Mouse (Mus musculus) hindbrain, embryonic 10.5 days (tissue): ENCODE data around the gene Rcc2. TPM values are rescaled to one million over a fixed set of nuclear protein-coding genes. Genes with fewer than 3 reads are reported as not detected.

Experiments
- DNase-seq: peaks from one replicate; pipeline ENCODE4 v3.0.0-alpha.2; 2017; ENCODE audit warnings: low spot score
- H3K27ac ChIP-seq: fragments of 300-500 bp; sonication (generic); 2 replicates; pipeline ENCODE4 v1.5.1; 2016; ENCODE audit warnings: mild to moderate bottlenecking, moderate library complexity
- H3K27me3 ChIP-seq: fragments of 300-500 bp; sonication (generic); 2 replicates; pipeline ENCODE4 v1.6.1; 2016; ENCODE audit warnings: mild to moderate bottlenecking; ENCODE audit not compliant: poor library complexity, insufficient read depth, severe bottlenecking
- H3K36me3 ChIP-seq: fragments of 300-500 bp; sonication (generic); 2 replicates; pipeline ENCODE4 v1.6.1; 2016; ENCODE audit warnings: mild to moderate bottlenecking, moderate library complexity
- H3K4me1 ChIP-seq: fragments of 300-500 bp; sonication (generic); replicated peaks from 2 replicates; pipeline ENCODE4 v1.6.1; 2016; ENCODE audit warnings: mild to moderate bottlenecking
- H3K4me3 ChIP-seq: fragments of 300-500 bp; sonication (generic); 2 replicates; pipeline ENCODE4 v1.5.1; 2016; ENCODE audit warnings: mild to moderate bottlenecking, moderate library complexity
- H3K9me3 ChIP-seq: fragments of 300-500 bp; sonication (generic); 2 replicates; pipeline ENCODE4 v1.6.1; 2016; ENCODE audit warnings: mild to moderate bottlenecking, moderate library complexity
- WGBS: fragments of 180-500 bp; shearing (Covaris S2); methylation state at CpG from one replicate; pipeline ENCODE4 v1.1.7; 2016; 5-methylcytosine and 5-hydroxymethylcytosine counted together
- polyA plus RNA-seq: library from polyadenylated mRNA; unstranded; fragments of >200 nt; fragmentation: Nextera tagmentation; extraction: Ambion mirVana; gene quantifications from 2 replicates; pipeline ENCODE4 v1.2.1, GENCODE M21; 2016

The Rcc2 gene
- polyA plus RNA-seq, 1 experiment from 2014 or later = 33.9 TPM

DNA sequence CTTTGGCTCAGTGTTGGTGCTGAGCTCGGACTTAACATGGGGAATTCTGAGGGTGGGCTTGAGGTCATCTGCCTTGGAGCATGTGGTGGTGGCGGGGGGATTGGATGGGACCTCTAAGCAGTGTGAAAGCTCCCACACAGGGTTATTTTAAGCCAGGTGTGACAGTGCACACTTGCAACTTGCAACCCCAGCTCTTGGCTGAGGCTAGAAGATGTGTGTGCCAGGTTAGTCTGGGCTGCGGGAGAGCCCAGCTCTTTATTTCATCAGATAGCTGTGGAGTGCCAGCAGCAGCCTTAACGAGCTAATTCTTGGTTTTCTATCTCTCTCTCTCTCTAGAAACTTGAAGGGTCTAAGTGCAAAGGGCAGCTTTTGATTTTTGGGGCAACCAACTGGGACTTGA is 7.3 kb downstream of the Rcc2 start:
- Histone ChIP-seq H3K27ac (no peak overlapping the region), H3K27me3 (no peaks in the 10 kb centered on the region), H3K4me3 (no peak overlapping the region), H3K4me1 (peaks cover 73% of the 10 kb centered on the region), H3K9me3 (no peaks in the 10 kb centered on the region), H3K36me3 (peaks cover 91% of the 10 kb centered on the region)
- WGBS = 90% methylated on average over 4 of the region's 4 CpGs
- DNase-seq = no peak

DNA sequence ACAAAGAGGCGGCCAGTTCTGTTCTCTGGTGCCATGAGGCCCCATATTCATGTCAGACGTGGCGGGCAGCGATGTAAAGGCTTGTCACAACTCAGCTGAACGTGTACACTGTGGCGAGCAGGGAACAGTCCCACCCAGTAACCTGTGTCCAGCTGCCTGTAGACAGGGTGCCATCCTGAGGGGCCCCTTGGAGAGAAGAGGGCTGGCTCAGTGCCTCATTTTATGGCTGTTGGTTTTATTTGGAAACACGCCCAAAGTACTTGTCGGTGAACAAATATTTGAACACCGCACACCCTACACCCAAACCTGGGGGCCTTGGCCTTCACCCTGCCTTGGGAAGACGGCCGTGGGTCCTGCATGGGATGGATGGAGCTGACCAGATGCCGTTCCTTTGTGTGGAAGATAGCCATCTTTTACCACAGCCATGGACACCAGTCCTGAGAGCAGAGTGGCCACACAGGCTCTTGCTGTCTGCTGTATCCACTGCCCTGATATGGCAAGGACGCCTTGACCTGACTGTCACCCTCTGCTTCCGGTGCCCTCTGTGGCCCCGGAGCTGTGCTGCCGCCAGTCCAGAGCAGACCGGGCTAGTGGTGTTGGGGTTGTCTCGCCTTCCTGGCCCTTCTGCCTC is 8.1 kb downstream of the Rcc2 start:
- peaks cover 99% of the 10 kb centered on the region for H3K36me3 ChIP-seq
- H3K4me3 ChIP-seq = no peak overlapping the region
- peaks cover 74% of the 10 kb centered on the region for H3K4me1 ChIP-seq
- no peak overlapping the region for H3K27ac ChIP-seq
- no peaks in the 10 kb centered on the region for H3K27me3 ChIP-seq
- no peak for DNase-seq
- H3K9me3 ChIP-seq = no peaks in the 10 kb centered on the region
- 91% methylated on average over 18 of the region's 18 CpGs for WGBS

DNA sequence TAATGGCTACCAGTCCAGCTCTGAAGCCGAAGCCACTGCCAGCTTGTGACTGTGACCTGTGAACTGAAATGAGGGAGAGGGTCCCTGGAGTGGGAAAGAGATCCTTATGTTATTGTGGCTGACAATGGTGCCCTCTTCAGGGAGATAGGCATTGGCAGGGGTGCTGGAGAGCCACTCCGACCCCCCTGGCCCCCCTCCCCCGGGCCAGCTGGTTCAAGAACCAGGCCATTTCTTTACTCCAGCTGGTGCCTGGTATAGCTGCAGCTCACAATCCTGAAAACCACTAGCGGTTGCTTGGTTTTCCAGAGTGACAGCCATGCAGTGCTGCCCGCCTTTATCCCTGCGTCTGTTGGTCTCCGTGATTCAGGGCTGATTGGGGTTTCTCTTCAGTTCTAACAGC is 8.8 kb downstream of the Rcc2 start:
- Histone ChIP-seq H3K27ac (no peak overlapping the region), H3K27me3 (no peaks in the 10 kb centered on the region), H3K4me1 (peaks cover 74% of the 10 kb centered on the region), H3K9me3 (no peaks in the 10 kb centered on the region), H3K4me3 (no peak overlapping the region), H3K36me3 (peaks cover 100% of the 10 kb centered on the region)
- 91% methylated on average over 7 of the region's 7 CpGs for WGBS
- no peak for DNase-seq

- Histone ChIP-seq H3K27me3 (no peaks in the 10 kb centered on the region), H3K4me3 (no peak overlapping the region), H3K4me1 (peaks cover 74% of the 10 kb centered on the region), H3K9me3 (no peaks in the 10 kb centered on the region), H3K27ac (no peak overlapping the region), H3K36me3 (peaks cover 100% of the 10 kb centered on the region)
- 90% methylated on average over 10 of the region's 10 CpGs for WGBS
- no peak for DNase-seq
Measured at GRCm38 (mm10) chr4:140709617-140710016, 9.3 kb downstream of the Rcc2 start.

GRCm38 (mm10) chr4:140710781-140711180 is 10.4 kb downstream of the Rcc2 start:
- WGBS = 84% methylated on average over 10 of the region's 10 CpGs
- peaks cover 63% of the 10 kb centered on the region for H3K4me1 ChIP-seq

DNA sequence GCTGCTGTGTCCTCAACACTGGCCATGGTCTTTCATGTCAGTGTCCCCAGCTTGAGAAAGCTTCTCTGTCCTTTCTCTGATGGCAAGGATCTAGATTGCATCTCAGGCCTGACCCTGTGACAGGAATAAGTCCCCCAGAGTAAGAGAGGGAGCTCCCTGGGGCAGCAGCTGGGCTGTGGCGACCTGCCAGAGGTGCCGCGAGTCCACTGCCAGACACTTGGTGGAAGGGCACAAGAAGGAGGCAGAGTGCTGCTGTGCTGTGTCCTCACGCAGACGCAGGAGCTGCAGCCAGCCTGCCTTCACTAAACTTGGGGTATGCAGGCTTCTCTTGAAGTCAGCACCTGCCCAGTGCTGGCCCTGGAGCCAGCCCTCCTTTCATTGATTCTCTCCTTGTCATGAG is 11.0 kb downstream of the Rcc2 start:
- Histone ChIP-seq H3K4me3 (no peak overlapping the region), H3K27ac (peak overlapping the region; percentile 3; the same call in 1 of the 2 replicates), H3K27me3 (no peaks in the 10 kb centered on the region), H3K9me3 (no peaks in the 10 kb centered on the region), H3K36me3 (peaks cover 99% of the 10 kb centered on the region), H3K4me1 (peaks cover 57% of the 10 kb centered on the region)
- no peak for DNase-seq
- 94% methylated on average over 5 of the region's 5 CpGs for WGBS

More at GRCm38 (mm10) chr4:140710781-140711180, 10.4 kb downstream of the Rcc2 start:
- no peak overlapping the region for H3K4me3 ChIP-seq
- H3K9me3 ChIP-seq = no peaks in the 10 kb centered on the region
- DNase-seq = no peak
- no peak overlapping the region for H3K27ac ChIP-seq
- peaks cover 99% of the 10 kb centered on the region for H3K36me3 ChIP-seq
- H3K27me3 ChIP-seq = no peaks in the 10 kb centered on the region

DNA sequence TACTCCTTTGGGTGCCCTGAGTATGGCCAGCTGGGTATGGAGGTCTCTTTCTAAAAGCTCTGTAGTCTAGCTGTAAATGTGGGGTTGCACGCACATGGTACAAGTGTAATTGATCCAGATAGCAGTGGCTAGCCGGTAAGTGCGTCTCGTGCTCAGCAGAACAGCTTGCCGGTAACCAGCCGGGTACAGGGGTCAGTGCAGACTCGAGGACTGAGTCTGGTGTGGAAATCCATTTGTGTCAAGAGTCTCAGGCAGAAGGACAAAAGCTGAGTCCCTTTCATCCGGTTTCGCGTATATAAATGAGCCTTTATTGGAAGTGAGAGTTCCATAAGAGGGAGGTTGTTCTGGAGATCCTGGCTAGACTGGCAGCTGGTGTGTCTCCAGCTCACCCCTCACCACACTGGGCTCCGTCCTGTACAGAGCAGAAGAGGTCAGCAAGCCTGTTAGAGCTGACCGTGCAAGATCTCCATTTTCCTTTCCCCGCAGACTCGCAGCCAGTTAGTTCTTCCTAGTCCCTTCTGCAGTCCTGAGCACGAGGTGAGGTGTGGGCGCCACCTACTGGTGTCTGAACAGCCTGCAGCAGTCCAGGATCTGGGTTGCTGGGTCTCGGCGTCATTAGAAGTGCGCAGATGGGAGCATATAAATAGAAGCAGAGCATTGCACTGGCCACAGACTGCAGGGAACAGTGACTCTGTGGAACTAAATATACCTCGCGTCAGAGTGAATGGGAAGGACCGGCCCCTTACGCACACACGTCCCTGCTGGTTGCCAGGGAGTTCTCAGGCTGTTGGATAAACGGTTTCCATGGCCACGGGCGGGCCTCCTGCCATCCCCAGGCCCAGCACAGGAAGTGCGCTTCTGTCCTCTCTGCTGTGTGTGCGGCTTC is 13.4 kb downstream of the Rcc2 start:
- Histone ChIP-seq H3K9me3 (no peaks in the 10 kb centered on the region), H3K27ac (peak overlapping the region; percentile 69), H3K4me3 (no peak overlapping the region), H3K4me1 (peaks cover 47% of the 10 kb centered on the region), H3K27me3 (no peaks in the 10 kb centered on the region), H3K36me3 (peaks cover 99% of the 10 kb centered on the region)
- 53% methylated on average over 29 of the region's 29 CpGs for WGBS
- DNase-seq = peak; percentile 87

GRCm38 (mm10) chr4:140714586-140714985 is 14.2 kb downstream of the Rcc2 start:
- no peak for DNase-seq
- peaks cover 99% of the 10 kb centered on the region for H3K36me3 ChIP-seq
- WGBS = 89% methylated on average over 5 of the region's 5 CpGs

DNA sequence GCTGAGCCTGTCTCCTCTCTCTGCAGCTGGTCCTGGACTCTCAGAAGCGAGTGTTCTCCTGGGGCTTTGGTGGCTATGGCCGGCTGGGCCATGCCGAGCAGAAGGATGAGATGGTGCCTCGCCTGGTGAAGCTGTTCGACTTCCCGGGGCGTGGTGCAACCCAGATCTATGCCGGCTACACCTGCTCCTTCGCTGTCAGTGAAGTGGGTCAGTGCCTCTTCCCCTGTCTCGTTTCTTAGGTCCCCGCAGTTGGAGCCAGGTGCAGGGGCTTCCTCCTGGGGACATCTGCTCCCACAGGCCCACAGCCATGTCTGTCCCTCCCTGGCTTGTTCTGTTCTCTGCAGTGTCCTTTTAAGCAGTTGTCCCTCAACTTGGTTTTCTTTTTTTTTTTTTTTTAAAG is 16.7 kb downstream of the Rcc2 start:
- peaks cover 99% of the 10 kb centered on the region for H3K36me3 ChIP-seq
- no peaks in the 10 kb centered on the region for H3K9me3 ChIP-seq
- no peak overlapping the region for H3K27ac ChIP-seq
- no peak for DNase-seq
- no peak overlapping the region for H3K4me3 ChIP-seq
- no peaks in the 10 kb centered on the region for H3K27me3 ChIP-seq
- H3K4me1 ChIP-seq = peaks cover 27% of the 10 kb centered on the region
- WGBS = 95% methylated on average over 11 of the region's 11 CpGs

More at GRCm38 (mm10) chr4:140714586-140714985, 14.2 kb downstream of the Rcc2 start:
- H3K9me3 ChIP-seq = no peaks in the 10 kb centered on the region
- H3K27ac ChIP-seq = peak overlapping the region; percentile 69; the same call in 1 of the 2 replicates
- peaks cover 38% of the 10 kb centered on the region for H3K4me1 ChIP-seq
- no peak overlapping the region for H3K4me3 ChIP-seq
- no peaks in the 10 kb centered on the region for H3K27me3 ChIP-seq

DNA sequence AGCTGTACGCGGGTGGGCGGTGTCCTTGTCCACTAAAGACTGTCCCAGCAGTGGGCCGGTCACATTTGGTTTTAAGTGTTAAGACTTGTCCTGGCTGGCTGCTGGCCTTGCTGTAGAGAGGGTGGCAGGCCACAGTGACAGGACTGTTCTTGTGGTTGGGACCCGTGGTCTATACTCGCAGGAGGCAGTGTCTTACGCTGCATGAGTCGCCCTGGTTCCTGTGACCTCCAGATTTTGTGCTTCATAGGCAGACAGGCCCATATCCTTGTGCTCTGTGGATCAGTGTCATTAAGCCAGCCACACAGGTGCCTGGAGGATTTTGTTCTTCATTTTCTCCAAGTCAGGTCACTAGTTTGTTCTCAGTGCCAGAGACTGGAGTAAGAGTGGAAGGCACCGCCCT is 18.1 kb downstream of the Rcc2 start:
- DNase-seq = no peak
- no peaks in the 10 kb centered on the region for H3K9me3 ChIP-seq
- H3K4me3 ChIP-seq = no peak overlapping the region
- no peak overlapping the region for H3K27ac ChIP-seq
- WGBS = 96% methylated on average over 9 of the region's 9 CpGs
- H3K36me3 ChIP-seq = peaks cover 99% of the 10 kb centered on the region
- no peaks in the 10 kb centered on the region for H3K27me3 ChIP-seq
- peaks cover 13% of the 10 kb centered on the region for H3K4me1 ChIP-seq

DNA sequence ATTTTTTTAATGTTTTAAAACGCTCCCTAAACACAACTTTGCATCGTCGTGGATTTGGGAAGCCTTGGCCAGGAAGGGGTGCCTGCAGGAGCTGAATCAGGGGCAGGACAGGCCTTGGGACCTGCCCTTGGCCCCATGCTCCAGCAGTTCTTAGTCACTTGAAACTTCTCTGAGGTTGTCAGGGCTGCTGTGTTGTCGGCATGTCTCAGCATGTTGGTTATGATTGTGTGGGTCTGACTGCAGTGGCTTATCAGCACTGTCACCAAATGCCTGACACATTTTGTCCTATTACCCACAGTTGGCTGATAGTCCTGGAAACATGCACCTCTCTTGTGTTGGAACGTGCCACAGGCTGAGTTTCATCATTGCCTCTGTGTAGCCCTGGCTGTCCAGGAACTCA is 19.8 kb downstream of the Rcc2 start:
- WGBS = 92% methylated on average over 5 of the region's 5 CpGs
- H3K36me3 ChIP-seq = peaks cover 100% of the 10 kb centered on the region

GRCm38 (mm10) chr4:140721968-140722490 is 21.7 kb downstream of the Rcc2 start:
- Histone ChIP-seq H3K27me3 (no peaks in the 10 kb centered on the region), H3K4me3 (no peak overlapping the region), H3K27ac (no peak overlapping the region), H3K9me3 (no peaks in the 10 kb centered on the region), H3K36me3 (peaks cover 100% of the 10 kb centered on the region), H3K4me1 (no peaks in the 10 kb centered on the region; the same call in none of the 2 replicates)
- DNase-seq = no peak
- 90% methylated on average over 20 of the region's 20 CpGs for WGBS

More for the DNA sequence above, 19.8 kb downstream of the Rcc2 start:
- H3K27me3 ChIP-seq = no peaks in the 10 kb centered on the region
- no peak overlapping the region for H3K27ac ChIP-seq
- H3K4me3 ChIP-seq = no peak overlapping the region
- no peak for DNase-seq
- no peaks in the 10 kb centered on the region; the same call in none of the 2 replicates for H3K4me1 ChIP-seq
- H3K9me3 ChIP-seq = no peaks in the 10 kb centered on the region

DNA sequence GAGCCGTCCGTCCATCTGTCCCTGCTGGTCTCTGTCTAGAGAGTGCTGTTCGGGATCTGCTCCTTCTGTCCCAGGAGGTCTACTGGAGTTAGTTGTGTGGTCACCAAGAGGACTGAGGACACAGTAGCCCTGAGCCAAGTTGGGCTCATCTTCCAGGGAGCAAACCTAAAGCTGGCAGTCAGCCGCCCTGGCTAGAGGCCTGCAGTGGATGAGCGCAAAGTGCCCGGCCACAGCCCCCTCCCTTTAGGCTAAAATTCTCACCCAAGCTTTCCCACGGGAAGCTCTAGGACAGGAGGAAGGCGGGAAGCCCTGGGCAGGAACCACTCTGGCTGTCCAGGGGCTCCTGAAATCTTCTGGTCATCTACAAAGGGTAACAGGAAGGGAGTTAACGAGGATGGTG is 22.4 kb downstream of the Rcc2 start:
- no peak overlapping the region for H3K4me3 ChIP-seq
- DNase-seq = no peak
- peaks cover 100% of the 10 kb centered on the region for H3K36me3 ChIP-seq
- WGBS = 83% methylated on average over 9 of the region's 9 CpGs
- H3K27ac ChIP-seq = no peak overlapping the region
- H3K27me3 ChIP-seq = no peaks in the 10 kb centered on the region
- H3K9me3 ChIP-seq = no peaks in the 10 kb centered on the region
- H3K4me1 ChIP-seq = no peaks in the 10 kb centered on the region; the same call in none of the 2 replicates
